Mouse (Mus musculus) thymus, adult 2 months (tissue): ENCODE measurements at regions not wholly inside any gene's neighbourhood (a gene's known extent, or its start where the extent isn't known, plus 50 kb on each side); places are given as distances from the start of the nearest gene placed in this dataset.

ENCODE experiments used
- DNase-seq: peaks from one replicate; pipeline ENCODE4 v3.0.0; 2021
- H3K27ac ChIP-seq: fragments of 200-500 bp; 2 replicates; pipeline ENCODE4 v1.5.1; 2012; ENCODE audit warnings: low read length, control low read depth; ENCODE audit not compliant: control insufficient read depth, insufficient read depth
- H3K27me3 ChIP-seq: fragments of 200-500 bp; 2 replicates; pipeline ENCODE4 v1.6.1; 2012; ENCODE audit warnings: mild to moderate bottlenecking, low read length, moderate library complexity, mixed read lengths; ENCODE audit not compliant: control insufficient read depth, insufficient read depth
- H3K36me3 ChIP-seq: fragments of 200-500 bp; 2 replicates; pipeline ENCODE4 v1.6.1; 2012; ENCODE audit warnings: mild to moderate bottlenecking, low read length, moderate library complexity; ENCODE audit not compliant: control insufficient read depth, insufficient read depth
- H3K4me1 ChIP-seq: fragments of 200-500 bp; replicated peaks from 2 replicates; pipeline ENCODE4 v1.6.1; 2012; ENCODE audit warnings: low read length; ENCODE audit not compliant: control insufficient read depth, insufficient read depth
- H3K4me3 ChIP-seq: fragments of 200-500 bp; 2 replicates; pipeline ENCODE4 v1.5.1; 2012; ENCODE audit warnings: mild to moderate bottlenecking, low read length, control low read depth, moderate library complexity; ENCODE audit not compliant: control insufficient read depth, insufficient read depth
- CTCF ChIP-seq: fragments of 200-500 bp; IDR thresholded peaks from 2 replicates; pipeline ENCODE4 v1.5.1; 2012; ENCODE audit warnings: mild to moderate bottlenecking, control low read depth, low read length, moderate library complexity, borderline replicate concordance; ENCODE audit not compliant: control insufficient read depth, poor library complexity, insufficient read depth; ENCODE audit errors: extremely low read depth
- POLR2A ChIP-seq: fragments of 200-500 bp; IDR thresholded peaks from 2 replicates; pipeline ENCODE4 v1.6.1; 2012; ENCODE audit warnings: mild to moderate bottlenecking, low read length, control low read depth, moderate library complexity; ENCODE audit not compliant: control insufficient read depth, poor library complexity, insufficient read depth; ENCODE audit errors: extremely low read depth
- WGBS: fragments of 180-500 bp; shearing (Covaris S2); methylation state at CpG from one replicate; pipeline ENCODE4 v1.1.7; 2018; 5-methylcytosine and 5-hydroxymethylcytosine counted together

GRCm38 (mm10) chr6:53218871-53219286, 68.2 kb upstream of the Creb5 start:
- H3K36me3 ChIP-seq: no peaks in the 10 kb centered on the region
- no peak for TF ChIP-seq POLR2A
- TF ChIP-seq CTCF: no peak
- H3K4me1 ChIP-seq: no peaks in the 10 kb centered on the region
- 93% methylated on average over 10 of the region's 10 CpGs for WGBS
- H3K27me3 ChIP-seq: no peaks in the 10 kb centered on the region
- no peak overlapping the region for H3K4me3 ChIP-seq
- no peak for DNase-seq
- H3K27ac ChIP-seq: no peak overlapping the region

DNA sequence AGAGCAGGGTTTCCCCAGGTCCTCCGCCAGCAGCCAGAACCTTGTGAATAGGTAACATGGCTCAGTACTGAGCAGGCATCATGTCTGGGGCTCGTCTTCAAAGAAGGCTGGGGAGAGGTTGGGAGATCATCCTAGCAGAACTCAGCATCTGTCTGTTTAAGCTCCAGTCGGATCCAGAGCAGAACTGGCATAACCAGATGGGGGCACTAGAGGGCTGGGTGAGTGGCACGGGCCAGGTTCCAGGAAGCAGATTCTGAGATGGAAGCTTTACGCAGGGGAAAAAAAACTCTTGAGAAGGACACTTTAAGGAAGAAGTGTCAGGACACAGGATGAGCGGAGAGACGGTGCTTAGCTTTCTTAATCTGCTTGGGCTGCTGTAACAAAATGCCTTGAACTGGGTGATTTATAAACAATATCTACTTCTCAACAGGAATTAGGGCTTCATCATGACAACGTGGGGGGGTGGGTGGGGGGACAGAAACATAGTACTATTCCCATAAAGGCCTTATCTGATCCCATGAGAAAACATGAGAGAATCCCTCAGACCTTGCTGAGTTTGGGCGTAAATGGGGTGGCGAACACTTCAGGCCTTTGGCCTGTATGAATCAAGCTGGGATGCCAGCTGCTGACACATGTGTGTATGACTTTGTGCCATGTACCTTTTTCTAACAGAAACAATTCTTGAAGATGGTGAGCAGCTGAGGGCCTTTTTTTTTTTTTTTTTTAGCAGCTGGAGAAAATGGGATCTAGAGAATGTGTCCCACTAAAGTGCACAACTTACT, 69.6 kb upstream of the Creb5 start:
- WGBS: 87% methylated on average over 10 of the region's 10 CpGs
- TF ChIP-seq POLR2A (no peak), CTCF (no peak)
- peak; percentile 17 for DNase-seq

GRCm38 (mm10) chr6:53216715-53217114, 70.4 kb upstream of the Creb5 start:
- Histone ChIP-seq H3K4me1 (no peaks in the 10 kb centered on the region), H3K27ac (no peak overlapping the region), H3K36me3 (no peaks in the 10 kb centered on the region), H3K27me3 (no peaks in the 10 kb centered on the region), H3K4me3 (no peak overlapping the region)
- no peak for DNase-seq
- 30% methylated on average over 2 of the region's 2 CpGs for WGBS
- no peak for TF ChIP-seq CTCF
- TF ChIP-seq POLR2A: no peak

More for the DNA sequence above, 69.6 kb upstream of the Creb5 start:
- H3K4me1 ChIP-seq: no peaks in the 10 kb centered on the region
- no peak overlapping the region for H3K4me3 ChIP-seq
- H3K27ac ChIP-seq: no peak overlapping the region
- no peaks in the 10 kb centered on the region for H3K36me3 ChIP-seq
- no peaks in the 10 kb centered on the region for H3K27me3 ChIP-seq

DNA sequence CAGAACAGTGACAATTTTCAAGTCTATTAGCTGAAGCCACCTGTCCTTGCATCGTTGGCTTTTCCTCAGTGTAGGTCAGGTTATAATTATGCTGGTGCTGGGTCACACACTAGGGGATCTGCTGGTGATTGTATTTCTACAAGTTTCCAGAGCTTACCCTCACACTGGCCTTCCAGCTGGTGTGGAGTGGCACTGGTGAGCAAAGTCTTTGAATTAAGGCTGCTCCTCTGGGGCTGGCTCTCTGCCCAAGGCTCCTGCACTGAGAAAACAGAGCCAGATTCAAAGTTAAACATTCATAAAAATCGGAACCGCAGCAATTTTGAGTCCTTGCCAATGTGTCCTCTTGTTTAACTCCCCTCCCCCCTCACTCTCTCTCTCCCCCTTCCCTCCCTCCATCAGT, 75.7 kb upstream of the Creb5 start:
- no peak for TF ChIP-seq POLR2A
- no peak for TF ChIP-seq CTCF
- Histone ChIP-seq H3K4me3 (no peak overlapping the region), H3K4me1 (no peaks in the 10 kb centered on the region), H3K27ac (no peak overlapping the region), H3K27me3 (no peaks in the 10 kb centered on the region), H3K36me3 (no peaks in the 10 kb centered on the region)
- 72% methylated on average over 3 of the region's 3 CpGs for WGBS
- no peak for DNase-seq

- DNase-seq: no peak
- Histone ChIP-seq H3K27ac (no peak overlapping the region), H3K4me3 (no peak overlapping the region), H3K27me3 (no peaks in the 10 kb centered on the region), H3K4me1 (no peaks in the 10 kb centered on the region), H3K36me3 (no peaks in the 10 kb centered on the region)
- TF ChIP-seq POLR2A (no peak), CTCF (no peak)
- 58% methylated on average over 6 of the region's 6 CpGs for WGBS
Measured at GRCm38 (mm10) chr6:53209398-53209797, 77.7 kb upstream of the Creb5 start.

DNA sequence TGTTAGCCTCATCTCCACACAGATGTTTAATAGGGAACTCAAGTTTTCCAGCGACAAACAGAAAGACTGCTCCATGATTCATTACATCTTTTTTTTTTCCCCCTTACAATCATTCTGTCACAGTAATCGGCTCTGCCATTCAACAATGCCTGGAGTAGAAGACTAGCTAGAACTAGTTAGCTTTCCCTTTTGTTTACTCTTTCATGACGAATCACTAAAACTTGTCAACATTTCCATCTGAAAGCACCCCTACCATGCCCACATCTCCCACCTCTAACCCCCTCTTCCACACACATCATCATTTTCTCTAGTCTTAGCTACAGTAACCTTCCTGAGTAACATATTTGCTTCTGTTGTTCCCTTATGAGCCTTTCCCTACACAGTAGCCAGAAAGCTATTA, 78.6 kb upstream of the Creb5 start:
- no peaks in the 10 kb centered on the region for H3K36me3 ChIP-seq
- H3K4me3 ChIP-seq: no peak overlapping the region
- H3K27me3 ChIP-seq: no peaks in the 10 kb centered on the region
- TF ChIP-seq CTCF (no peak), POLR2A (no peak)
- DNase-seq: no peak
- H3K4me1 ChIP-seq: no peaks in the 10 kb centered on the region
- 93% methylated on average over 3 of the region's 3 CpGs for WGBS
- H3K27ac ChIP-seq: no peak overlapping the region

DNA sequence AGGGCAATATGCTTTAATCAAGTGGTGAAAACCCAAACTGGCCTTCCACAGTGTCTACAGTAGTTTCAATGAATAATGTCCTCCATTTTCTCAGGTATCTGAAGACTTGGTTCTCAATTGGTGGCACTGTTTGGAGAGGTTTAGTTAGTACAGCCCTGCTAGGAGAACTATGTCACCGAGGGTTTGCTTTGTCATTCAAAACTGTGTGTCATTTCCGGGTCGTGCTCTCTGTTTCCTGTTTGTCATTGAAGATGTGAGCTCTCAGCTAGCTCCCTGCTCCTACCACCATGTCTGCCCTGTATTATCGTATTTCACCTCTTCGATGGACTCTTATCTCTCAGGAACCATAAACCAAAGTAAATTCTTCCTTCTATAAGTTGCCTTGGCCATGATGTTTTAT, 79.3 kb upstream of the Creb5 start:
- Histone ChIP-seq H3K36me3 (no peaks in the 10 kb centered on the region), H3K27ac (no peak overlapping the region), H3K4me1 (no peaks in the 10 kb centered on the region), H3K4me3 (no peak overlapping the region), H3K27me3 (no peaks in the 10 kb centered on the region)
- no peak for DNase-seq
- TF ChIP-seq POLR2A (no peak), CTCF (no peak)
- WGBS: 72% methylated on average over 5 of the region's 5 CpGs
